Mouse (Mus musculus): ENCODE results near the gene Cfap100.

Gene Cfap100

DNA sequence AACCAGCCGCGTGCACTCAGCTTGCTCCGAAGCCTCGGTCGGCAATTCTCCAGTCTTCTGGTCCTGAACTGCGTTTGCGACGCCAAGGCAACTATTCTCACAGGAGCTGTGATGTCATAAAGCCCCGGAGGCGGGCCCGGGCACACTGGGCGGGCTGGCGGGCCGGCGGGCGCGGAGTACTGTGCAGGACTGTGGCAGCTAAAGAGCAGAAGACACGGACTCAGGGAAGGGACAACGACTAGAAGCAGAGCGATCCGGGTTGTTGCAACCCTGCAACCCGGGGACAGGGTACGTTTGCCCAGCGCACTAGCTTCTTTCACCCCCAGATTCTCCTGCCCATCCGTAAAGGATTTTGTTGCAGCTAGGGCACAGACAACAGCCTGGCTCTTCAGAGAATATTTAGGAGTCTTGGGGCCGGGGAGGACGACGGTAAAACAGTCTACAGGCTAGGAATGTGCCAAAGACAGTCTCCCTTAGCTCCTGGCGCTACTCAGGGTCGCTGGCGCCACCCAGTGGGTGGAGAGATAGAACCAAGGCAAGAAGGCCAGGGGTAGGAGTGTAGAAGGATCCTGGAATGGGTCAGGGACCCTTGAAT, at the start of gene Cfap100:
Gene Cfap100 (minus strand): TSS at position 418 of the 595 bp plus-strand sequence.
- peak; percentile 12 for DNase-seq (ENCODE audit: low read depth)

- no peak for DNase-seq (ENCODE audit: low read depth)
Observed at GRCm38 (mm10) chr6:90476941-90477518, 48.4 kb upstream of the Cfap100 start.

GRCm38 (mm10) chr6:90475854-90476212, 47.2 kb upstream of the Cfap100 start:
- DNase-seq (ENCODE audit: low read depth), result no peak

- no peak for DNase-seq (ENCODE audit: low read depth)
Observed at GRCm38 (mm10) chr6:90475176-90475853, 46.7 kb upstream of the Cfap100 start.

DNA sequence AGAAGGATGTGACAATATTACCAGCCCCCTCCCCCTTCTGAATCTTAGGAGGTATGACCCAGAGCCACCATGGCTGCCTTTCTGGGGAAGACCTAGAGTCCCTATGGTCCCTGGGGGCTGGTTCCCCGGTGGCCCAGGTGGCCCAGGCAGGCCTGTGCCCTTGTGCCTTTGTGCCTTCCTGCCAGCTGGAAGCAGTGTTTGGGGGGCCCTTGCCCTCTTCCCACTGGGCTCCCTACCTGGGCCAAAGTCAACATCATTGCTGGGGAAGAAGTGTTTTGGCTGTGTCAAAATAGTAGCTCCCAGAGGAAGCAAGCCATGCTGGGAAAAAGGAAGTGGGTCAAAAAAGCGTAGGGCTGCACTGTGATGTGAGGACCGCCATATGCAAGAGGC, 45.8 kb upstream of the Cfap100 start:
- no peak for DNase-seq (ENCODE audit: low read depth)

DNA sequence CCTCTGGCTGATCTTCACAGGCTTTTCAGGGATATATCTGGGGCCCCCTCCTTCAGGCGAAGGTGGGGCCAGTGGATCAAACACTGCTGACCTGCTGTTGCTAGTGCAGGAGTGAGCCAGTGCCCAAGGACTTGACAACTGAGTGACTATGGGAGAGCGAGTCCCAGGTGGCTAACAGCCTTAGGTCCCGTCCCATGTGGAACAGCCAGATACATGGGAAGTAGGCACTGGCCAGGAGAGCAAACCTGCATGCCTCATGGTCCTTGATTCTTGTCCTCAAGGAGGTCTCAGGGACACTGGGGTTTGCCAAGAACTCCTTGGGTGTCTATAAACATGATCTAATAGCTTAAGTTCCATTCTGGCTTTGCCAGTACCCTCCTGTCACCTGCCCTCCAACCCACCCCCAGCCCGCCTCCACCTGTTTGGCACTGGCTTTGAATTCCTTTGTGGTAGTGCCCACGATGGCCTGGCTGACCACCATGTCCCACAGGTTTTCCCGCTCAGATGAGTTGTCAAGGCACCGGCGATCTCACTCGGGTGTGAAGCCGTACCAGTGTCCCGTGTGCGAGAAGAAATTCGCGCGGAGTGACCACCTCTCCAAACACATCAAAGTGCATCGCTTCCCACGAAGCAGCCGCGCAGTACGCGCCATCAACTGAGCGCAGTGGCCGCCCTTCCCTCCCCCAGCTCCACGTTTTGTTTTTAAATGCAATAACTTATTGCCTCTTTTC, 45.2 kb upstream of the Cfap100 start:
- no peak for DNase-seq (ENCODE audit: low read depth)

GRCm38 (mm10) chr6:90472697-90473096, 44.1 kb upstream of the Cfap100 start:
- no peak for DNase-seq (ENCODE audit: low read depth)

DNA sequence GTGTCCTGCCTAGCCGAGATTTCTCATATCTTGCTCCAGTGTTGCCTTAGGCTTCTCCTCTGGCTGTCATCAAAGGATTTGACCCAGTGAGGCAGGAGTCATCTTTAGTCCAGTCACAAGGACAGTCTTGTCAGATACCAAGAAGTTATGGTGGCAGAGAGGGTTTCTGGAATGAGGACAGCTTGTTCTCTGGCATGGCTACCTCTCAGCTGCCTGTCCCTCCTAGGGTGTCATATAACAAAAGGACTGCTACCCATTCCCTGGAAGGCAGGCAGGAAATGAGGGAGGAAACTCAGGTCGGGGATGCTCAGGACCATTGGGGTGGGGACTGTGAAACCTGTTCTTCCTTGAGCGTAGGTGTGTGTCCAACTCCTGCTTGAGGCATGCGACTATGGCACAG, 43.5 kb upstream of the Cfap100 start:
- no peak for DNase-seq (ENCODE audit: low read depth)

GRCm38 (mm10) chr6:90470947-90471541, 42.4 kb upstream of the Cfap100 start:
- no peak for DNase-seq (ENCODE audit: low read depth)

DNA sequence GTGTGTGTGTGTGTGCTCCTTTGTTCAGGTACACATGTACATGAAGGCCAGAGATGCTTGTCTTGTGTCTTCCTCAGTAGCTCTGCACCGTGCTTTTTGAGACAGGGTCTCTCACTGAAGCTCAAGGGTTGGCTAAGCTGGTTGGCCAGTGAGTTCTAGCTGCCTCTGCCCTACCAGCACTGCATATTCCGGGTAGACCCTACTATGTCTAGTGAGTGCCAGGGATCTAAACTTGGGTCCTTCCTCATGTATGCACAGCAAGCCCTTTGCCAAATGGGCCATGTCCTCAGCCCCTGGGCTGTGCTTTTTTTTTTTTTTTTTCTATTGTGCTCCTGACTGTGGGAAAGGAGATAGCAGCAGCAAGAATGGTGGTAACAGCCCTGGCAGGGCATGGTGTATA, 41.7 kb upstream of the Cfap100 start:
- no peak for DNase-seq (ENCODE audit: low read depth)

DNA sequence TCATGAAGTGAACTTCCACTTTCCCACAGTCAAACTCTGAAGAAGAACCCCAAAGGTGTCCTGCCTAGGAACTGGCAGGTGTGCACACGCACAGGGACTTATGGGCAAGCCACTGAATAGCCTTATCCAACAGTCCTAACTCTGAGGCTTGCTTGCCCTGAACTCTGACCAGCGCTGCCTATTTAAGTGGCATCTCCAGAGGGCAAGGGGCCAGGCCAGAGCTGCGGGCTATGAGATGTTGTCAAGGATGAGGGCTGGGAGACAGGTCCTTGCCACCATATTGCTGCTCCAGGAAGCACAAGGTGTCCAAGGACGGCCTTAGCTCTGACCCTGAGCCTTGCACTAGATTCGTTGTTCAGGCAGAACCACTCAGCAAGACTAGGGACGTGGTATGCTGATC, 40.4 kb upstream of the Cfap100 start:
- DNase-seq (ENCODE audit: low read depth), result no peak

GRCm38 (mm10) chr6:90468216-90468615, 39.6 kb upstream of the Cfap100 start:
- DNase-seq (ENCODE audit: low read depth), result no peak

DNA sequence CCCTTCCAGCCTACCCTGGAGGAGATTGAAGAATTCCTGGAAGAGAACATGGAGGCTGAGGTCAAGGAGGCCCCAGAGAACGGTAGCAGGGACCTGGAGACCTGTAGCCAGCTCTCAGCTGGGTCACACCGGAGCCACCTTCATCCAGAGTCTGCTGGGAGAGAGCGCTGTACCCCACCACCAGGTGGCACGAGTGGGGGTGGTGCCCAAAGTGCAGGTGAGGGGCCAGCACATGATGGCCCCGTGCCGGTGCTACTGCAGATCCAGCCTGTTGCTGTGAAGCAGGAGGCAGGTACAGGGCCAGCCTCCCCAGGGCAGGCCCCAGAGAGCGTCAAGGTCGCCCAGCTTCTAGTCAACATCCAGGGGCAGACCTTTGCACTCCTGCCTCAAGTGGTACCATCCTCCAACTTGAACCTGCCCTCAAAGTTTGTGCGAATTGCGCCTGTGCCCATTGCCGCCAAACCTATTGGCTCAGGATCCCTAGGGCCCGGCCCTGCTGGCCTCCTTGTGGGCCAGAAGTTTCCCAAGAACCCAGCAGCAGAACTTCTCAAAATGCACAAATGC, 38.3 kb upstream of the Cfap100 start:
- DNase-seq (ENCODE audit: low read depth), result no peak

DNA sequence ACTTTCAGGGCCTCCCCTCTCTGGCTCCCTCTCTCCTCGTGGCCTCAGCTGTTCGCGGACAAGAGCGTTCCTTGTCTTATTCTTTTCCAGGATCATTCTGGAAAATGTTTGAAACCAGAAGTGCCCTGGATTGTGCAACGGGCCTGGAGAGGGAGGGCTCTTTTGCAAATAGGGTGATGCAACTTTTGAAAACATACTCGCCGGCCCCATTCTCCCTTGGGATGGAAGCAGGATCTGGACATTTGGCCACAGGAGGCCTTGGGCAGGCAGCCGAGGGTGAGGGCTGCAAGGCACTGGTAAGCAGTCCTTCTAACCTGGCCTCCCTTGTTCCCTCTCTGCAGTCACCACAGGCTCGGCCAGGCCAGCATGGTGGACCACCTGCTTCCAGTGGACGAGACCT, 37.5 kb upstream of the Cfap100 start:
- no peak for DNase-seq (ENCODE audit: low read depth)

DNA sequence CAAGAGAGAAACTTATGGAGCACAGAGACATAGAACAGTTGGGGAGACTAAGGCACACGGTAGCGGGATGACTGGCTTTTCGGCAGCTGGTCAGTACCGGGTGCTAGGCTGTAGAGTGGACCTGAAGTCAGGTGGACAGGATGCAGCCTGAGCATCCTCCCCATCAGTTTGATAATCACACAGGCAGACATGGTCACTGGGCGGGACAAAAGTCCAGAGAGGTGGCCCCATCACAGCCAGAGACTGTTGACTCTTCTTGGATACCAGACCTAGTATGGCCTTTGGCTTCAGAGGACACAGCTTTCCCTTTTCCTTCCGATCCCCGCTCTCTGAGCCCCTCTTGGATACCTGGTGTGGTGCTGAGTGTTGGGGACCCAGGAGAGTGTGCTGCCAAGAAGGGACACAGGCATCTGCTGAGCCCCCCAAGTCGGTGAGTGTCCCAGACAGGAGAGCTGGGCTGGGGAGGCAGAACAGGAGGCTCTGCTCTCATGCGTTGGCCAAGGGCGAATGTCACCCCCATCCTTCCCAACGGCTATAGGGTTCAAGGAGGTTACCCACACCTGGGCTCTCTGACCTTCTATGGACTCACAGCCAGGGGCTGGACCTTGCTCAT, 36.5 kb upstream of the Cfap100 start:
- DNase-seq (ENCODE audit: low read depth), result no peak

- no peak for DNase-seq (ENCODE audit: low read depth)
Observed at GRCm38 (mm10) chr6:90463890-90464421, 35.4 kb upstream of the Cfap100 start.

DNA sequence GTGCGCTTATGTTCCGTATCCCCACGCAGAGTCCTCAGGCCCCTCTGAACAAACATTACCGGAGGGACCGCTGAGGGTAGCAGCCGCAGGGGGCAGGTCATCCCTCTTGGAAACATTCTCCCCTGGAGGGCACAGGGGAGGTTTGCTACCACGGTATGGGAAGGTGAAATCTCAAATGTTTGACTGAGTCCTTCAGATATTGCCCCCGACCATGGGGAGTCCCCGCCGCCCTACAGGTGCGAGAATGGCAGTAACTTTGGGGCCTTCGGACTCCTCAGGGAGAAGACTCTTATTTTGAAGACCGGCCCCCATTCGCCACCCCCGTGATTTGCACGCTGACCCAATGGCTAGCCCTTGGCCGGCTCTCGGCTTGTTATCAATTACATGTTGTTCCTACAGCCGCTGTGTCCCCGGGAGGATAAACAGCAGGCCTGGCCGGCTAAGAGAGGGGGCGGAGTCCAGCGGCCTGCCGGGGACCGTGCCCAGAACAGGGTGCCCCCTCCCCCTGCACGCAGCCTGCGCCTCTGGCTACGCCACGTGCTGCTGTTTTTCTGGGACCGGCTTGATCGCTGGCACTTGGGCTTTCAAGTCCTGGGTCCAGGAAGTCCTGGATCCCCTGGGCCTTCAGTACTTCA, 34.7 kb upstream of the Cfap100 start:
- DNase-seq (ENCODE audit: low read depth), result no peak

DNA sequence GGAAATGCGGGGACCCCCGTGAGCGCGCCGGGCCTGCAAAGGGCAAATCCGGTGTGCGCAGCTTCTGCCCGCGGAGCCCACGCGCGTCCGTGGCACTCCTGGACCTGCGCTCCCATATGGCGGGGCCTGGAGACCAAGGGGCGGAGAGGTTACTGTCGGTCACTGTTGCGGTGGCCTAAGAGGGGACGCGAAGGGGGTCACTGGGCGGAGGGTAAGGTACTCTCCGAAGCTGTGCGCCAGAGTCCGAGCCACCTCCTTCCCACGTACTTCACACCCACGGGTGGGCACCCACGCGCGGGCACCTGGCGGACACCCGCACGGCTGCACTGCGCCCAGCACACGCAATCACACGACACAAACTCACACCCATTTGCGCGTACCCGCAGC, 34.2 kb upstream of the Cfap100 start:
- DNase-seq (ENCODE audit: low read depth), result no peak

- no peak for DNase-seq (ENCODE audit: low read depth)
Observed at GRCm38 (mm10) chr6:90462181-90462706, 33.6 kb upstream of the Cfap100 start, which contains the start of gene Klf15. Klf15 (plus strand) TSS chr6:90462576.

- DNase-seq (ENCODE audit: low read depth), result no peak
Observed at GRCm38 (mm10) chr6:90461771-90462170, 33.2 kb upstream of the Cfap100 start.

DNA sequence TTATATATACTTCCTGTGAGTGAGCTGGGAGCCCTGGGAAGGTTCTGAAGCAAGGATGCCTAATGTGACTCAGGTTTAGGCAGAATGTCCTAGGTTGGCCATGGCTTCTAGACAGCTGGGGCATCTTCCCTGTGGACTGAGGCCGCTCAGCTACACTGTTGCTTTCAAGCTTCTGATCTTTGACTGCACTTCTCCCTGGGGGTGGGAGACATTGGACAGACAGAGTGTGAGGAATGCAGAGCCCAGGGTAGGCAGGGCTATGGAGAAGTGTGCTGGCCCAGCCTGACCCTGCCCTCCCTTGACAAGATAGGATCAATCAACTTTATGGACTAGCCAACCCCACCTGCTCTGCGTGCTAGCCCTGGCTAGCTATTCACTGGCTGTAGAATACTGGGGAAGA, 32.6 kb upstream of the Cfap100 start:
- DNase-seq (ENCODE audit: low read depth), result no peak

Data from induced T-regulatory cell, adult 2 months (primary cell).